Mouse (Mus musculus) cerebellum, adult 2 months (tissue): Measurements from ENCODE around the gene Slit1.

Source experiments
- CTCF ChIP-seq: fragments of 200-500 bp; IDR thresholded peaks from 2 replicates; pipeline ENCODE4 v1.5.1; 2011; ENCODE audit warnings: low read depth, mild to moderate bottlenecking, control low read depth, low read length, moderate library complexity, borderline replicate concordance; ENCODE audit not compliant: insufficient read depth
- POLR2A ChIP-seq: fragments of 200-500 bp; IDR thresholded peaks from 2 replicates; pipeline ENCODE4 v1.6.1; 2011; ENCODE audit warnings: low read length, control low read depth, borderline replicate concordance; ENCODE audit not compliant: insufficient read depth

DNA sequence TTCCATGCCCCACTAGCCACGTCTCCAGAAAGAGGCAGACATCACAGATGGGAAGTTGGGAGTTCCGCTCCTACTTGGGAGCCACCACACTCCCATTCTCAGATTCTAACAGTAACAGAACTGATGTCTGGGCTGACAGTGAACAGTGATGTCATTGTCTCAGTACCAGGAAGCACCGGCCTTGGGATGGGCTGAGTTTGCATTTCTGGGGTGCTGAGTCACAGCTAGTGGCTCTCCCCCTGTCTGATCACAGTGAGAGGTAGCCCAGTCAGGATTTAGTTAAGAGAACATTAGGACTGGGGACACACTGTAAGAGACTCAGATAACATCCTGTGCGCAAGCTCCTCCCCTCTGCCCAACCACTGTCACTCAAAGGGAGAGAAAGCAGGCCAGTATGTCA lies 69.1 kb downstream of the Slit1 start:
- TF ChIP-seq CTCF = no peak
- no peak for TF ChIP-seq POLR2A
